Mouse (Mus musculus): ENCODE measurements around the gene Ak7. TPM values are rescaled to one million over a fixed set of nuclear protein-coding genes. Genes with fewer than 3 reads are reported as not detected.
A peak's percentile ranks its signal among the peaks of the same experiment; 100 is the strongest.

Ak7 gene
- total RNA-seq (2017), result 0.38 TPM in 1 of 2 replicates, not detected in the other

DNA sequence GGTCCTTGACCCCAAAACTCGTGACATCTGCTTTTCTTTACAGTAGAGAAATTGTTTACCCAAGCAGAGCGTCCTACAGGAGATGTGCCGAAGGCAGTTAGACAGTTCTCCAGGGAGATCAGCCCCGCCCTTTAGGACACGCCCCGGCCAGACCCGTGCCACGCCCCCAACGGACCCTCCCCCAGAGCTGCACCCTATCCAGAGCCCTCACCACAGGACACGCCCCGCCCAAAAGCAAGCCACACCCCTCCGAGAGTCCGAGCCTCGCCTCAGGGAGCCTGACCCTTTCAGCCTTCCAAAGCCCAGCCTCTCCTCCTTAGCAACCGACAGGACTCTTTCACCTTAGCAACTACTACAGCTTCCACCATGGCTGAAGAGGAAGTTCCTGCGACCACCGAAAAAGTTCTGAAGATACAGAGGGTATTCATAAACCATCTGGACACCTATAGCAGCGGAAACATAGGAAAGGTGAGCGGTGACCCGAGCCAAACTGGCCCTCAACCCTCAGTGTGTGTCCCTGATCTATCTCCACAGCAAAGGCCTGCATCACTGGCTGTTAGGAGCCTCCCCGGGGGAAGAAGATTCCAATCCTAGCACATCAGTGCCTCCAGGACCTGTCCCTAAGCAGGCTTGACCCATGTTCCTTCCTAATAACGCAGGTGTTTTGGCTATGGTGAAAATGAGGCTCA, at the start of gene Ak7:
Ak7 (plus strand) TSS at position 178 of the 689 bp plus-strand sequence.
- ATAC-seq (replicated peaks in 1 of 2; ENCODE audit: insufficient read depth in 1 of 2, low FRiP score in 2 of 2, low TSS enrichment in 1 of 2, low read depth in 1 of 2, poor library complexity in 2 of 2, severe bottlenecking in 2 of 2), result peak; percentile 74 to 87

DNA sequence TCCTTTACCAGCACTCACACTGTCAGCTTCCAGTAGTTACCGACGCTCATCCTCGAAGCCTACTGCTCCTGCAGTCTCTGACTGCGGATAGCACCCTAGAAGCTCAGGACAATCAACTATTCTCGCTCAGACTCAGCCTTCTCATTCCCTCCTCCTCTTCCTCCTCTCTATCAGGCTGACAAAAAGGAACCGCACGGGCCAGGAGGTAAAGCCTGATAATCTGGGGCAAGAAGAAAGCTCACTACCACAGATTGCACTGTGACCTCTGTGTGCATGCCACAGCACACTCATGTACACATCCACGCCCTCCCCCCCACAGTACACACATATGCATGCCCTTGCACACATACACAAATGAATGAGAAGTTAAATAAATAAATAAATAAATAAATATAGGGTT, 29.5 kb upstream of the Ak7 start:
- 0 out of 4 replicates have a peak, but pooled peaks of 1 of the 2 experiments have one; percentile 12 for ATAC-seq (replicated peaks in 1 of 2; ENCODE audit: insufficient read depth in 1 of 2, low FRiP score in 2 of 2, low TSS enrichment in 1 of 2, low read depth in 1 of 2, poor library complexity in 2 of 2, severe bottlenecking in 2 of 2)

DNA sequence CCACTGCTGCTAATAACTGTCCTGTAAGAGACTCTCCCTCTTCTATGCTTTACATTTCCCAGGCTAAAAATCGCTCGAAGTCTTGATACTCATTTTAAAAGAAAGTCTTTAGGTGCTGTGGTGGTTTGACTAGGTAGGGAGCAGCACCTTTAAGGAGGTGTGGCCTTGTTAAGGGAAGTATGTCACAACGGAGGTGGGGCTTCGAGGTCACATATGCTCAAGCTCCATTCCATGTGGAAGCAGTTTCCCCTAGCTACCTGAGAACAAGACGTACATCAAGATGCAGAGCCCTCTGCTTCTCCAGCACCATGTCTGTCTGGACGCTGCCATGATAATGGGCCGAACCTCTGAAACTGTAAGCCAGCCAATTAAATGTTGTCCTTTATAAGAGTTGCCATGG, 27.6 kb upstream of the Ak7 start:
- no peak for ATAC-seq (replicated peaks in 1 of 2; ENCODE audit: insufficient read depth in 1 of 2, low FRiP score in 2 of 2, low TSS enrichment in 1 of 2, low read depth in 1 of 2, poor library complexity in 2 of 2, severe bottlenecking in 2 of 2)

GRCm38 (mm10) chr12:105678762-105679161, 27.0 kb upstream of the Ak7 start:
- peak; percentile 62 to 90; a peak in 3 of 4 replicates for ATAC-seq (replicated peaks in 1 of 2; ENCODE audit: insufficient read depth in 1 of 2, low FRiP score in 2 of 2, low TSS enrichment in 1 of 2, low read depth in 1 of 2, poor library complexity in 2 of 2, severe bottlenecking in 2 of 2)

DNA sequence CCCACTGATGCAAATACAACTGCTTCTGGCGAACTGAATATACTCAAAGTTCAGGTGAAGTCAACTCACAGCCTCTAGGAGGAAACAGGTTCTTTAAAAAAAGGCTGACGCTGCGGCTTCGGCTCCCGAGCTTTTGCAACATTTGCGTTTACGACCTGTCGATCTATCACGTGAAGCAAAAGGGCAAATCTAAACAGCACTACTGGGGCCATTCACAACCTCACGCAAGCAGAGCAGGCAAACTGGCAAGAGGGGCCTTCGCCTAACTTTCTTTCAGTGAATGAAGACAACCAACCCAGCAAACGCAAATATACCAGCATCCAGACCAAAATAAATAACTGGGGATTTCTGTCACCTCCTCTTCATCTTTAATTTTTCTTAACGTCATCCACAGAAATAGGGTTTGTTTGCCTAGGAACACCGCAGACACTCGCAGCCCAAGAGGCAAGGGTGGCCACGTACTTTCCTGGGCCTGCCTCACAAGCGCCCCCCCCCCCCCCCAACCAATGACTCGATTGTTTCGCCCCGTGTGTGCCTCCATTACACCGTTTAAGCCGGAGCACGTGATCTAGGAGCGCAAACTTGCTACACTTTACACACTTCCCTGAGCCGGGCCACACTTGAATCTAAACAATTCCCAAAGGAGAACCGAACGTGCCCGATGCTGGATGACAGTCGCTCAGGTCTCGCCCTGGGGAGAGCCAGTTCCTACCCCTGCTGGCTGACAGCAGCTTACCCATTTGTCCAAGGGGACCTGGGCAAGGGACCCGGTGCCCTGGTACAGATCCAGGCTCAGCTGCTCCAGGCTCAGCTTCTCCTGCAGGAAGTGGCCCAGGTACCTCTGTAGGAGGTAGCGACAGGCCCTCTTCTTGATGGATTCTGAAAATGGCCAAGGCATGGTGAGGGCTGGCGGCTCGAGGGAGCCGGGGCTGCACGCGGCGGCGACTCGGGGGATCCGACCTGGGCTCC, 21.6 kb upstream of the Ak7 start, which contains the start of gene Gskip:
Gskip (plus strand) TSS at position 897 of the 969 bp plus-strand sequence.
- ATAC-seq (replicated peaks in 1 of 2; ENCODE audit: insufficient read depth in 1 of 2, low FRiP score in 2 of 2, low TSS enrichment in 1 of 2, low read depth in 1 of 2, poor library complexity in 2 of 2, severe bottlenecking in 2 of 2), result peak; percentile 39 to 49

GRCm38 (mm10) chr12:105685001-105685691, 20.6 kb upstream of the Ak7 start, which contains the start of gene Atg2b:
Gene Atg2b (minus strand): TSS chr12:105685211.
- ATAC-seq (replicated peaks in 1 of 2; ENCODE audit: insufficient read depth in 1 of 2, low FRiP score in 2 of 2, low TSS enrichment in 1 of 2, low read depth in 1 of 2, poor library complexity in 2 of 2, severe bottlenecking in 2 of 2), result peak; percentile 78 to 84

GRCm38 (mm10) chr12:105686791-105687190, 19.0 kb upstream of the Ak7 start:
- no peak for ATAC-seq (replicated peaks in 1 of 2; ENCODE audit: insufficient read depth in 1 of 2, low FRiP score in 2 of 2, low TSS enrichment in 1 of 2, low read depth in 1 of 2, poor library complexity in 2 of 2, severe bottlenecking in 2 of 2)

DNA sequence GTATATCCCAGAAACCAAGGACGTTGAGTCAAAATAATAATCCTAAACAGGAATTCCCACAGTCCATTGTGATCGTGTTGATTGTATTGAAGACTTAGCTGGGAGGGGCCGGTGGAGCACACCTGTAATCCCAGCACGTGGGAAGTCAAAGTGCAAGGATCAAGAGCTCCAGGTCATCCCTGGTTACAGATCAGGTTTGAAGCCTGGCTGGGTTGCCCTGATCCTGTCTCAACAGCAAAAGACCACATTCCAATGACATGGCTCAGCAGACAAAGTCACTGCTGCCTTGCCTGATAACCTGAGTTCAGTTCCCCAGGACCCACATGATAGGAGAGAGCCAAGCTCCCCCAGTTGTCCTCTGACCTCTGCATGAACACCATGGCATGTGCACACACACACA, 18.4 kb upstream of the Ak7 start:
- no peak for ATAC-seq (replicated peaks in 1 of 2; ENCODE audit: insufficient read depth in 1 of 2, low FRiP score in 2 of 2, low TSS enrichment in 1 of 2, low read depth in 1 of 2, poor library complexity in 2 of 2, severe bottlenecking in 2 of 2)

DNA sequence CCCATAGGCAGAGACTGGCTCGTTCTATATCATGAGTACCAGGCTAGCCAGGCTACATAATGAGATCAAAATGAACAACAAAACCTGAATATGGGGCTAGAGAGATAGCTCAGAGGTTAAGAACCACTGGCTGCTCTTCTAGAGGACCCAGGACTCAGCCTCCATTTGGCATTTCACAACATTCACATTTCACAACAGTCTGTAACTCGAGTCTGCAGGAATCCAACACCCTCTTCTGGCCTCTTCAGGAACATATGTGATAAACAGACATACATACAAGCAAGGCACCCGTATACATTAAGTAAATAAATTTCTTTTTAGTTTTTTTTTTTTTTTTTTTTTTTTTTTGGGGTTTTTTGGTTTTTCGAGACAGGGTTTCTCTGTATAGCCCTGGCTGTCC, 17.2 kb upstream of the Ak7 start:
- no peak for ATAC-seq (replicated peaks in 1 of 2; ENCODE audit: insufficient read depth in 1 of 2, low FRiP score in 2 of 2, low TSS enrichment in 1 of 2, low read depth in 1 of 2, poor library complexity in 2 of 2, severe bottlenecking in 2 of 2)

- no peak for ATAC-seq (replicated peaks in 1 of 2; ENCODE audit: insufficient read depth in 1 of 2, low FRiP score in 2 of 2, low TSS enrichment in 1 of 2, low read depth in 1 of 2, poor library complexity in 2 of 2, severe bottlenecking in 2 of 2)
Observed at GRCm38 (mm10) chr12:105689435-105689834, 16.3 kb upstream of the Ak7 start.

DNA sequence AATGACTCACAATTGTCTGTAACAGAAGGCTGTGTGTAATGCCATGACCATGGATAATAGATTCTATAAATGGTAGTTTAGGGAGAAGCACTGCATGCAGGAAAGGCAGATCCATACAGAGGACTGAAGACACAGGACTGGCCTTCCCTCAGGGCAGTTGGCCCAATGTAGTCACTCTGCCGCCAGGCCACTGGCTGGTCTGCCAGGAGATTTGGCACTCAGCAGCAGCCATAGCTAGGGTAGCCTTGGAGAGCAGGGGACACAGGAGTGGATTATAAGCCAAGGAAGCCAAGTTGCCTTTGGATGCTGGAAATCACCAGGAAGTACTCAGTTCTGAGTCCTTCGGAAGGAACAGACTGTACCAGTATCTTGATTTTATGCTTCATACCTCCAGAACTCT, 11.8 kb upstream of the Ak7 start:
- ATAC-seq (replicated peaks in 1 of 2; ENCODE audit: insufficient read depth in 1 of 2, low FRiP score in 2 of 2, low TSS enrichment in 1 of 2, low read depth in 1 of 2, poor library complexity in 2 of 2, severe bottlenecking in 2 of 2), result no peak

DNA sequence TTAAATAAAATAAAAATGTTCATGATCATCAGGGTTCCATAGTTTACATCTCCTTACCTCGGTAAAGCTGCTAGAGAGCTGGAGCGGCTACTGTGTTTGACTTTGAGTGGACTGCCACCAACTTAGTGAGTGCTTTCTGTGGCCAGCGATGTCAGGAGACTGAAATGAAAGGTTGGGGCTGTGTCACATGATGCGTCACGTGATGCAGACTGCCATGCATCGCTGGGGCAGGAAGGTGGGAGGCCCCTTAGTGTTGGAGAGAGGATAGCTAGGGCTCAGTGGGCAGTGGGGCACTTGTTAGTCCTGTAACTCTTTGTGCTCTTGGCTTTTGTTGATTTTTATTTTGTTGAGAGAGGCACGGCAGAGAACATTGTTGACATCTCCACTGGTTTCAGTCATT, 9.9 kb upstream of the Ak7 start:
- no peak for ATAC-seq (replicated peaks in 1 of 2; ENCODE audit: insufficient read depth in 1 of 2, low FRiP score in 2 of 2, low TSS enrichment in 1 of 2, low read depth in 1 of 2, poor library complexity in 2 of 2, severe bottlenecking in 2 of 2)

- no peak for ATAC-seq (replicated peaks in 1 of 2; ENCODE audit: insufficient read depth in 1 of 2, low FRiP score in 2 of 2, low TSS enrichment in 1 of 2, low read depth in 1 of 2, poor library complexity in 2 of 2, severe bottlenecking in 2 of 2)
Observed at GRCm38 (mm10) chr12:105697104-105697780, 8.5 kb upstream of the Ak7 start.

DNA sequence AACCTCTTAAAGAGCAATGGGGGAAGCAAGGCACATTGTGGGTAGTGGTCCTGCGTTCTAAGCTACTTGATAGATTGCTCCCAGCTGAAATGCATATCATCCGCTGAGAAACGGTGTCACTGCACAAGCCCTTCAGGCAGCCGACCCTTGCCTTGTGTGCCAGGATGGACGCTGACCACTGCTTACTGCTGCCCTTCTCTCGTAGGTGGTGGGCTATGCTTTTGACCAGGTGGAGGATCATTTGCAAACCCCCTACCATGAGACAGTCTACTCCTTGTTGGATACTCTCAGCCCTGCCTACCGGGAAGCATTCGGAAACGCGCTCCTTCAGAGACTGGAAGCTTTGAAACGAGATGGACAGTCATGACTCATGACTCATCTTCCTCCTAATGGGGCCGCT, 5.3 kb upstream of the Ak7 start:
- ATAC-seq (replicated peaks in 1 of 2; ENCODE audit: insufficient read depth in 1 of 2, low FRiP score in 2 of 2, low TSS enrichment in 1 of 2, low read depth in 1 of 2, poor library complexity in 2 of 2, severe bottlenecking in 2 of 2), result no peak

GRCm38 (mm10) chr12:105718616-105719015, 12.8 kb downstream of the Ak7 start:
- ATAC-seq (replicated peaks in 1 of 2; ENCODE audit: insufficient read depth in 1 of 2, low FRiP score in 2 of 2, low TSS enrichment in 1 of 2, low read depth in 1 of 2, poor library complexity in 2 of 2, severe bottlenecking in 2 of 2), result peak in 1 of 2 experiments; percentile 38; a peak in 1 of 4 replicates

GRCm38 (mm10) chr12:105720196-105720595, 14.4 kb downstream of the Ak7 start:
- no peak for ATAC-seq (replicated peaks in 1 of 2; ENCODE audit: insufficient read depth in 1 of 2, low FRiP score in 2 of 2, low TSS enrichment in 1 of 2, low read depth in 1 of 2, poor library complexity in 2 of 2, severe bottlenecking in 2 of 2)

Data from hematopoietic stem cell, adult 5-6 weeks (primary cell).